Mouse (Mus musculus): ENCODE measurements around the gene Ocm.

Ocm gene

GRCm38 (mm10) chr5:143999409-143999808 is 27.1 kb downstream of the Ocm start:
- no peak for DNase-seq (ENCODE audit: low spot score)

GRCm38 (mm10) chr5:143994632-143995365 is 31.7 kb downstream of the Ocm start:
- no peak for DNase-seq (ENCODE audit: low spot score)

GRCm38 (mm10) chr5:143993849-143994248 is 32.6 kb downstream of the Ocm start:
- DNase-seq (ENCODE audit: low spot score) = no peak

- no peak for DNase-seq (ENCODE audit: low spot score)
Measured at GRCm38 (mm10) chr5:143993260-143993659, 33.2 kb downstream of the Ocm start.

GRCm38 (mm10) chr5:143992661-143993060 is 33.8 kb downstream of the Ocm start:
- DNase-seq (ENCODE audit: low spot score) = no peak

GRCm38 (mm10) chr5:143990086-143990485 is 36.4 kb downstream of the Ocm start:
- no peak for DNase-seq (ENCODE audit: low spot score)

- DNase-seq (ENCODE audit: low spot score) = no peak
Measured at GRCm38 (mm10) chr5:143989046-143989445, 37.4 kb downstream of the Ocm start.

GRCm38 (mm10) chr5:143987596-143987995 is 38.9 kb downstream of the Ocm start:
- no peak for DNase-seq (ENCODE audit: low spot score)

- DNase-seq (ENCODE audit: low spot score) = peak; percentile 75
Measured at GRCm38 (mm10) chr5:143985381-143985780, 41.1 kb downstream of the Ocm start.

GRCm38 (mm10) chr5:143982361-143982760 is 44.1 kb downstream of the Ocm start:
- DNase-seq (ENCODE audit: low spot score) = no peak

GRCm38 (mm10) chr5:143980858-143981257 is 45.6 kb downstream of the Ocm start:
- DNase-seq (ENCODE audit: low spot score) = no peak

- no peak for DNase-seq (ENCODE audit: low spot score)
Measured at GRCm38 (mm10) chr5:143976726-143977431, 49.6 kb downstream of the Ocm start.

- no peak for DNase-seq (ENCODE audit: low spot score)
Measured at GRCm38 (mm10) chr5:143976232-143976631, 50.2 kb downstream of the Ocm start.

- no peak for DNase-seq (ENCODE audit: low spot score)
Measured at GRCm38 (mm10) chr5:143975631-143975933, 50.9 kb downstream of the Ocm start.

GRCm38 (mm10) chr5:143974931-143975630 is 51.4 kb downstream of the Ocm start:
- DNase-seq (ENCODE audit: low spot score) = peak; percentile 61

- no peak for DNase-seq (ENCODE audit: low spot score)
Measured at GRCm38 (mm10) chr5:143972628-143973027, 53.8 kb downstream of the Ocm start.

All from ovary, postnatal 36 days (tissue).